Mouse (Mus musculus) skeletal muscle tissue, postnatal 0 days (tissue): Measurements from ENCODE around the gene Oog3. TPM values are rescaled to one million over a fixed set of nuclear protein-coding genes. Genes with fewer than 3 reads are reported as not detected.

Experiments used
- polyA plus RNA-seq: library from polyadenylated mRNA; unstranded; fragments of >200 nt; fragmentation: Nextera tagmentation; extraction: Ambion mirVana; gene quantifications from 2 replicates; pipeline ENCODE4 v1.2.1, GENCODE M21; 2015

Oog3 gene
- polyA plus RNA-seq: not detected in 2 replicates

DNA sequence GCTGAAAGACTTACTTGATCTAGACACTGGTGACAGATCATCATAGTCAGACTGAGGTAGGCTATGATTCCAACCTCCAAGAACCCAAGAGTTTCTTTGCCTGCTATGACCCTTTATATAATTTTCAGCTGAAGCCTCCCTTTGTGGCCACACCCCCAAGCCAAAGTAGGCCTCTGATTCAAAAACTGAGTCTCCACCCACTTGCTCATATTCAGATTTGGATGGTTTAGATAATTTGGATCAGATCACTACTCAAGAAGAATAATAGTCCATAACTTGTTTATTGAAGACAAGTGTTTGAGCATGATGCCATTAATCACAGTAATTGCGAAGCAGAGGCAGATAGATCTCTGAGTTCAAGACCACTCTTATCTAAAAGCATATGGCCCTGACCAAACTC, at the start of gene Oog3:
TSS of gene Oog3 (minus strand) at position 101 of the 400 bp plus-strand sequence.

DNA sequence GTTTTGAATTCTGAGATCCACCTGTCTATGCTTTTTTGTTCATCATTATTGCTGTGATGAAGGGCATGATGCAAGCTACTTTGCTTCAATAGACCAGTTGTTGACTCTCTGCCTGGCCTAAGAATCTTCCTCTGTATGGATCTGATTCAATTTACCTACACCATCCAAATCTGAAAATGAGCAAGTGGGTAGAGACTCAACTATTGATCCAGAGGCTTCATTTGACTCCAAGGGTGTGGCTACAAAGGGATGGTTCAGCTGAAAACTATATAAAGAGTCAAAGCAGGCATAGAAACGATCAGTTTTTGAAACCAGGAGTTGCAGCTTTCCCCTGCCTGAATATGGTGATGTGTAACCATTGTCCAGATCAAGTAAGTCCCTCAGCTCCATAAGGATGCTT, 28.0 kb upstream of the Oog3 start, which contains the start of gene Oog2:
TSS of gene Oog2 (plus strand) at position 301 of the 400 bp plus-strand sequence.

Other genes with a start within 250 kb of the Oog3 start
- gene Pramef25, start 211.6 kb downstream of the Oog3 start, polyA plus RNA-seq: not detected in 2 replicates
- not detected in 2 replicates for gene Gm13101, start 195.7 kb downstream of the Oog3 start, polyA plus RNA-seq
- not detected in 2 replicates for gene Pramef17, start 168.3 kb downstream of the Oog3 start, polyA plus RNA-seq
- gene Pramel4, start 103.5 kb downstream of the Oog3 start, polyA plus RNA-seq: not detected in 2 replicates
- not detected in 2 replicates for gene Gm13102, start 56.2 kb downstream of the Oog3 start, polyA plus RNA-seq
- not detected in 2 replicates for gene Oog2, start 28.1 kb upstream of the Oog3 start, polyA plus RNA-seq
- not detected in 2 replicates for gene C87977, start 50.7 kb upstream of the Oog3 start, polyA plus RNA-seq
- not detected in 2 replicates for gene Pramel5, start 117.8 kb upstream of the Oog3 start, polyA plus RNA-seq
- not detected in 2 replicates for gene Gm13128, start 167.6 kb upstream of the Oog3 start, polyA plus RNA-seq
- not detected in 2 replicates for gene Gm13119, start 195.3 kb upstream of the Oog3 start, polyA plus RNA-seq
- not detected in 2 replicates for gene Pramef20, start 215.3 kb upstream of the Oog3 start, polyA plus RNA-seq
- 0.06 TPM in 1 of 2 replicates, not detected in the other for gene Pramef12, start 245.8 kb upstream of the Oog3 start, polyA plus RNA-seq